Mouse (Mus musculus): Measurements from ENCODE around the gene Slc29a2. TPM values are rescaled to one million over a fixed set of nuclear protein-coding genes. Genes with fewer than 3 reads are reported as not detected.

Gene Slc29a2
- total RNA-seq, 1 experiment from 2014 or later = 2.3 TPM

GRCm38 (mm10) chr19:5021416-5021815, 2.2 kb upstream of the Slc29a2 start:
- no peak for ATAC-seq (replicated peaks; ENCODE audit: low read depth, poor library complexity, severe bottlenecking)

GRCm38 (mm10) chr19:5026111-5026510, 2.5 kb downstream of the Slc29a2 start:
- no peak for ATAC-seq (replicated peaks; ENCODE audit: low read depth, poor library complexity, severe bottlenecking)

- ATAC-seq (replicated peaks; ENCODE audit: low read depth, poor library complexity, severe bottlenecking) = no peak
Measured at GRCm38 (mm10) chr19:5032686-5033085, 9.0 kb downstream of the Slc29a2 start.

GRCm38 (mm10) chr19:5036577-5036976, 12.9 kb downstream of the Slc29a2 start:
- ATAC-seq (replicated peaks; ENCODE audit: low read depth, poor library complexity, severe bottlenecking) = no peak

- no peak for ATAC-seq (replicated peaks; ENCODE audit: low read depth, poor library complexity, severe bottlenecking)
Measured at GRCm38 (mm10) chr19:5037678-5038571, 14.3 kb downstream of the Slc29a2 start.

GRCm38 (mm10) chr19:5038709-5039156, 15.1 kb downstream of the Slc29a2 start, which contains the start of the genes B4gat1 and AC124502.3:
Gene B4gat1 (plus strand): TSS chr19:5038826.
Gene AC124502.3 (plus strand): TSS chr19:5038891.
- peak; percentile 84 for ATAC-seq (replicated peaks; ENCODE audit: low read depth, poor library complexity, severe bottlenecking)

GRCm38 (mm10) chr19:5039301-5040114, 15.8 kb downstream of the Slc29a2 start:
- no peak for ATAC-seq (replicated peaks; ENCODE audit: low read depth, poor library complexity, severe bottlenecking)

- ATAC-seq (replicated peaks; ENCODE audit: low read depth, poor library complexity, severe bottlenecking) = peak; percentile 77
Measured at GRCm38 (mm10) chr19:5040862-5041523, 17.3 kb downstream of the Slc29a2 start, which contains the start of gene Brms1. Gene Brms1 (plus strand): TSS chr19:5041354.

- no peak for ATAC-seq (replicated peaks; ENCODE audit: low read depth, poor library complexity, severe bottlenecking)
Measured at GRCm38 (mm10) chr19:5041588-5041987, 17.9 kb downstream of the Slc29a2 start.

GRCm38 (mm10) chr19:5045531-5045930, 21.9 kb downstream of the Slc29a2 start:
- no peak for ATAC-seq (replicated peaks; ENCODE audit: low read depth, poor library complexity, severe bottlenecking)

- no peak for ATAC-seq (replicated peaks; ENCODE audit: low read depth, poor library complexity, severe bottlenecking)
Measured at GRCm38 (mm10) chr19:5048138-5049056, 24.7 kb downstream of the Slc29a2 start.

- no peak for ATAC-seq (replicated peaks; ENCODE audit: low read depth, poor library complexity, severe bottlenecking)
Measured at GRCm38 (mm10) chr19:5049325-5049724, 25.7 kb downstream of the Slc29a2 start.

GRCm38 (mm10) chr19:5050047-5050905, 26.6 kb downstream of the Slc29a2 start, which contains the start of gene Rin1:
Gene Rin1 (plus strand): TSS chr19:5050481.
- peak; percentile 27 for ATAC-seq (replicated peaks; ENCODE audit: low read depth, poor library complexity, severe bottlenecking)

GRCm38 (mm10) chr19:5051031-5051430, 27.4 kb downstream of the Slc29a2 start:
- 0 out of 2 replicates have a peak, but pooled peaks have one; percentile 16 for ATAC-seq (replicated peaks; ENCODE audit: low read depth, poor library complexity, severe bottlenecking)

- no peak for ATAC-seq (replicated peaks; ENCODE audit: low read depth, poor library complexity, severe bottlenecking)
Measured at GRCm38 (mm10) chr19:5051515-5051914, 27.9 kb downstream of the Slc29a2 start.

- ATAC-seq (replicated peaks; ENCODE audit: low read depth, poor library complexity, severe bottlenecking) = no peak
Measured at GRCm38 (mm10) chr19:5052166-5052822, 28.6 kb downstream of the Slc29a2 start.

- ATAC-seq (replicated peaks; ENCODE audit: low read depth, poor library complexity, severe bottlenecking) = no peak
Measured at GRCm38 (mm10) chr19:5052853-5053252, 29.2 kb downstream of the Slc29a2 start.
